Mouse (Mus musculus): ENCODE measurements around the gene H2-M10.1.
A peak's percentile ranks its signal among the peaks of the same experiment; 100 is the strongest.
"Not testable (repeated sequence)": the region's sequence is repeated elsewhere in the genome, so short reads cannot be mapped to it uniquely, and the experiment has no call there.

Gene H2-M10.1

DNA sequence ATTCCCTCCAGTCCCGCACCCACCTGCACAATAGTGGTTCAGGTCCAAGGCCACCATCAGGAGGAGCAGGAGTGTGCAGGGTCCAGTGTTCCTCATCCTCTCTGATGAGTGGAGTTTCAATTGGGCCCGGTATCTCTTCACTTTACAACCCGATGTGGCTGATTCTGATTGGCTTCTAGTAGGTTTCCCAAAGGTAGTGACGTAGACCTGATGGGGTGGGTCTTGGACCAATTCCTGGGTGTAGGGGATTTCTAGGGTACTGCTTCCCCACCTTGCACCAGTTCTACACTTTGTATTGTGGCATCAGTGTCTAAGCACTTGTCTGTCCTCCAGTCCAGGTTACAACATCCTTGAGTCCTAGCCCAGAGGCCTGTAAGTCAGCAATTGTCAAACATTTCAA, at the start of gene H2-M10.1:
H2-M10.1 (minus strand) TSS at position 101 of the 400 bp plus-strand sequence.
- DNase-seq (ENCODE audit: low read depth, low spot score), result no peak

GRCm38 (mm10) chr17:36368317-36368716, 42.4 kb upstream of the H2-M10.1 start, which contains the start of gene H2-M10.3:
Gene H2-M10.3 (minus strand): TSS chr17:36368417.
- not testable (repeated sequence) for DNase-seq (ENCODE audit: low read depth, low spot score)

- not testable (repeated sequence) for DNase-seq (ENCODE audit: low read depth, low spot score)
Observed at GRCm38 (mm10) chr17:36362404-36362803, 36.4 kb upstream of the H2-M10.1 start.

- DNase-seq (ENCODE audit: low read depth, low spot score), result not testable (repeated sequence)
Observed at GRCm38 (mm10) chr17:36357512-36357911, 31.6 kb upstream of the H2-M10.1 start.

DNA sequence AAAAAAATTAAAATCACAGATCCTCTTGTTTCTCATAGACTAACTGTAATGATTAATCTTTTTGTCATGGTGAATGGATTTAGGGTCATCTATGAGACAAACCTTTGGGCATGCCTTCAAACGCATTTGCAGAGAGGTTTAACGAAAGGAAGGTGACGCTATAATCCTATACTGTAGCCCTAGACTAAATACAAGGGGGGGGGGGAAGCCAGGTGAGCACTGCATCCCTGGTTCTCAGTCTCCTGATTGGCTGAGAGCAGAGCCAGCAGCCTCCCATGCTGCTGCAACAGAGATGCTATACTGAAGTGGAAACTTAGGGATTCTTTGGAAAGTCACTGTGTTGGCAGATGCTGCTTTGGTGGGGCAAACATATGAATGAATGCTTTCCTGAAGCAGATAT, 29.8 kb upstream of the H2-M10.1 start:
- no peak for DNase-seq (ENCODE audit: low read depth, low spot score)

- DNase-seq (ENCODE audit: low read depth, low spot score), result not testable (repeated sequence)
Observed at GRCm38 (mm10) chr17:36355343-36355742, 29.4 kb upstream of the H2-M10.1 start.

- no peak for DNase-seq (ENCODE audit: low read depth, low spot score)
Observed at GRCm38 (mm10) chr17:36315689-36316253, 10.2 kb downstream of the H2-M10.1 start.

DNA sequence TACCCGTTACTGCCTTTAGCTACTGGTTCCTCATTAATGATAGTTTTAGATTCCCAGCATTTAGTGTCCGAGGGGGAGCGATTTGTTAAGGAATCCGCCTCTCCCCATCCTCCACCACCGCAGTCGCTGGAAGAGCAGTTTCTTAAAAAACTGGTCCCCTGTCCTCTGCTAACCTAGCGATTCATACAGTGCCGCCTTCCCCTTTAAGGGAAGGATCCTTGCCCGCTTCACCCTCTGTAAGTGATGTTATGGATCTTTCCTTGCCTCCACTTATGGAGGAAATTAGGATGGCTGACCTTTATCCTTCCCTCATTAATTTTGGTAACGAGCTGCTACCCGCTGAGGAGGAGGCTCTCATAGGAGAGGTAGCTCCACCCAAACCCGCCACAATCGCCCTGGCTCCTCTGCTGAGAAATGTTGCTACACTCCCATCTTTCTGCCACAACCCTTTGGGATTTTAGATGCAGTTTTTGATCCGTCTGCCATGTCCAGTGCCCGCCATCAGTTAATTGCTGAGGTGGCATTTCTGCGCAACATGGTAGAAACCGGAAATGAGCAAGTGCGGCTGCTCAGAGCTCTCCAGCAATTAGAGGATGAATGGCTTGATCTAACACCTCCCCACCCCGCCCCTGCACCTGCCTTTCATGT, 10.8 kb downstream of the H2-M10.1 start:
- no peak for DNase-seq (ENCODE audit: low read depth, low spot score)

- no peak for DNase-seq (ENCODE audit: low read depth, low spot score)
Observed at GRCm38 (mm10) chr17:36314511-36314910, 11.4 kb downstream of the H2-M10.1 start.

DNA sequence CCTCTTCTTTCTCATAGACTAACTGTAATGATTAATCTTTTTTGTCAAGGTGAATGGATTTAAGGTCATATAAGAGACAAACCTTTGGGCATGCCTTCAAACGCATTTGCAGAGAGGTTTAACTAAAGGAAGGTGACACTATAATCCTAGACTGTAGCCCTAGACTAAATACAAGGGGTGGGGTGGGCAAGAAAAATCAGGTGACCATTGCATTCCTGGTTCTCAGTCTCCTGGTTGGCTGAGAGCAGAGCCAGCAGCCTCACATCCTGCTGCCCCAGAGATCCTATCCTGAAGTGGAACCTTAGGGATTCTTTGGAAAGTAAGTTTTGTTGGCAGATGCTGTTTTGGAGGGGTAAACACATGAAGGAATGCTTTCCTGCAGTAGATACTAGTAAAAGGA, 16.7 kb downstream of the H2-M10.1 start:
- DNase-seq (ENCODE audit: low read depth, low spot score), result no peak

DNA sequence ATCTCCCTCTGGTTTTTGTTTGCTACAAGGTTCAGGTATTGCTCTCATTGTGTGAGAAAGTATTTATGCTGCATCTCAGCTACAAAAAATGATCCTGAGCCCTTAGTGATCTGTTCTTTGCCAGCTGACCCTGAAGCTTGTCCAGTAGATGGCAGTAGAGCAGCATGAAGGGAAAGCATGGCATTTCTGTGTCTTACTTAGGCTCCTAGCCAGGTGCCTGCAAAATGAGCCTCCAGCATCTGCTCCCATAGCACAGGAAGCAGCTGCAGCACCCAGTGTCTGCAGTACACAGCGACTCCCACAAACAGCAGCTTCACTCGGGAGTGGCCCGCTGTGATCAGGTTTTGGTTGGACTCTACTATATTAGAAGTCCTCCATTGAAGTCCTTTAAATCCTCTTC, 17.1 kb downstream of the H2-M10.1 start:
- DNase-seq (ENCODE audit: low read depth, low spot score), result peak; percentile 13

- no peak for DNase-seq (ENCODE audit: low read depth, low spot score)
Observed at GRCm38 (mm10) chr17:36286390-36286789, 39.6 kb downstream of the H2-M10.1 start, which contains the start of gene H2-M10.2. Gene H2-M10.2 (minus strand): TSS chr17:36286490.

GRCm38 (mm10) chr17:36281521-36282245, 44.3 kb downstream of the H2-M10.1 start:
- DNase-seq (ENCODE audit: low read depth, low spot score), result no peak

- DNase-seq (ENCODE audit: low read depth, low spot score), result no peak
Observed at GRCm38 (mm10) chr17:36274776-36275175, 51.2 kb downstream of the H2-M10.1 start.

DNA sequence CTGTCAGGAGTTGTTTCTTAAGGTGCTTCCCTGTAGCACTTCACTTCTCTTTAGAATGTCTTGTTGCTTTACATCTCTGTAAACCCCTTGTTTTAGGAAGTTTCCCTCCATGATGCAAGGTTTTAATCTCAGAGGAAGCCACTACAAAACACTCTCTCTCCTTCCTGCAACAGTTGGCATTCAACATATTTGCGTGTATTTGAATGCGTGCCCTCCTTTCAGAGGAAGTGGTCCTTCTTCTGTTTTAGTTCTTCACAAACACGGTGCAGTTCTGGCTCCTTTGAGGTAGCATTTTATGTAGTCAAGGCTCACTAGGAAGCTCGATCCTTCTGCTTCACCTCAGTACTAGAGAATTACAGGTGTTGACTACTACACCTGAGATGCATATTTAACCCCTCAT, 52.2 kb downstream of the H2-M10.1 start:
- DNase-seq (ENCODE audit: low read depth, low spot score), result no peak
